Mouse (Mus musculus): Measurements from ENCODE around the gene Icam1.

The Icam1 gene

GRCm38 (mm10) chr9:21015571-21016130 lies at the start of gene Icam1:
Icam1 (plus strand) TSS chr9:21015985.
- peak; percentile 67 to 81 for DNase-seq (ENCODE audit: low spot score in 2 of 2)

- no peak for DNase-seq (ENCODE audit: low spot score in 2 of 2)
Measured at GRCm38 (mm10) chr9:20966008-20966407, 49.8 kb upstream of the Icam1 start.

- DNase-seq (ENCODE audit: low spot score in 2 of 2): no peak
Measured at GRCm38 (mm10) chr9:20966747-20967146, 49.0 kb upstream of the Icam1 start.

GRCm38 (mm10) chr9:20971751-20972140 lies 44.0 kb upstream of the Icam1 start:
- no peak for DNase-seq (ENCODE audit: low spot score in 2 of 2)

GRCm38 (mm10) chr9:20972141-20972992 lies 43.4 kb upstream of the Icam1 start:
- no peak for DNase-seq (ENCODE audit: low spot score in 2 of 2)

- DNase-seq (ENCODE audit: low spot score in 2 of 2): no peak
Measured at GRCm38 (mm10) chr9:20973001-20973681, 42.6 kb upstream of the Icam1 start.

- no peak for DNase-seq (ENCODE audit: low spot score in 2 of 2)
Measured at GRCm38 (mm10) chr9:20973682-20974075, 42.1 kb upstream of the Icam1 start.

GRCm38 (mm10) chr9:20975431-20976215 lies 40.2 kb upstream of the Icam1 start:
- peak in 1 of 2 experiments; percentile 26 for DNase-seq (ENCODE audit: low spot score in 2 of 2)

GRCm38 (mm10) chr9:20976216-20976960 lies 39.4 kb upstream of the Icam1 start, which contains the start of gene S1pr2:
S1pr2 (minus strand) TSS chr9:20976781.
- DNase-seq (ENCODE audit: low spot score in 2 of 2): peak; percentile 55 to 73

- no peak for DNase-seq (ENCODE audit: low spot score in 2 of 2)
Measured at GRCm38 (mm10) chr9:20976961-20977689, 38.7 kb upstream of the Icam1 start.

GRCm38 (mm10) chr9:20978409-20979095 lies 37.2 kb upstream of the Icam1 start:
- no peak for DNase-seq (ENCODE audit: low spot score in 2 of 2)

- no peak for DNase-seq (ENCODE audit: low spot score in 2 of 2)
Measured at GRCm38 (mm10) chr9:20979181-20979580, 36.6 kb upstream of the Icam1 start.

- DNase-seq (ENCODE audit: low spot score in 2 of 2): no peak
Measured at GRCm38 (mm10) chr9:20979769-20980168, 36.0 kb upstream of the Icam1 start.

- no peak for DNase-seq (ENCODE audit: low spot score in 2 of 2)
Measured at GRCm38 (mm10) chr9:20982171-20982570, 33.6 kb upstream of the Icam1 start.

GRCm38 (mm10) chr9:20983169-20983568 lies 32.6 kb upstream of the Icam1 start:
- DNase-seq (ENCODE audit: low spot score in 2 of 2): no peak

GRCm38 (mm10) chr9:20986952-20987686 lies 28.7 kb upstream of the Icam1 start:
- no peak for DNase-seq (ENCODE audit: low spot score in 2 of 2)

GRCm38 (mm10) chr9:20987953-20988352 lies 27.8 kb upstream of the Icam1 start:
- DNase-seq (ENCODE audit: low spot score in 2 of 2): no peak

GRCm38 (mm10) chr9:20990861-20991260 lies 24.9 kb upstream of the Icam1 start:
- no peak for DNase-seq (ENCODE audit: low spot score in 2 of 2)

- DNase-seq (ENCODE audit: low spot score in 2 of 2): no peak
Measured at GRCm38 (mm10) chr9:20991587-20991986, 24.2 kb upstream of the Icam1 start.
